Mouse (Mus musculus): ENCODE data around the gene Tifa.

Tifa gene

GRCm38 (mm10) chr3:127787032-127787431, 2.6 kb upstream of the Tifa start:
- no peak for DNase-seq (ENCODE audit: extremely low read depth, low read depth)

GRCm38 (mm10) chr3:127788038-127788437, 1.6 kb upstream of the Tifa start:
- no peak for DNase-seq (ENCODE audit: extremely low read depth, low read depth)

- DNase-seq (ENCODE audit: extremely low read depth, low read depth), result no peak
Observed at GRCm38 (mm10) chr3:127788919-127789318, 686 bp upstream of the Tifa start.

GRCm38 (mm10) chr3:127790234-127791055, 840 bp downstream of the Tifa start:
- DNase-seq (ENCODE audit: extremely low read depth, low read depth), result peak; percentile 62

- DNase-seq (ENCODE audit: extremely low read depth, low read depth), result peak; percentile 43
Observed at GRCm38 (mm10) chr3:127791056-127791483, 1.5 kb downstream of the Tifa start.

- peak; percentile 94 for DNase-seq (ENCODE audit: extremely low read depth, low read depth)
Observed at GRCm38 (mm10) chr3:127791595-127792561, 2.3 kb downstream of the Tifa start.

GRCm38 (mm10) chr3:127793022-127793421, 3.4 kb downstream of the Tifa start:
- DNase-seq (ENCODE audit: extremely low read depth, low read depth), result peak; percentile 42

- no peak for DNase-seq (ENCODE audit: extremely low read depth, low read depth)
Observed at GRCm38 (mm10) chr3:127795762-127796161, 6.2 kb downstream of the Tifa start.

- DNase-seq (ENCODE audit: extremely low read depth, low read depth), result no peak
Observed at GRCm38 (mm10) chr3:127796271-127796670, 6.7 kb downstream of the Tifa start.

- DNase-seq (ENCODE audit: extremely low read depth, low read depth), result no peak
Observed at GRCm38 (mm10) chr3:127801162-127801561, 11.6 kb downstream of the Tifa start.

- no peak for DNase-seq (ENCODE audit: extremely low read depth, low read depth)
Observed at GRCm38 (mm10) chr3:127802814-127803213, 13.2 kb downstream of the Tifa start.

- no peak for DNase-seq (ENCODE audit: extremely low read depth, low read depth)
Observed at GRCm38 (mm10) chr3:127804439-127804838, 14.8 kb downstream of the Tifa start.

- no peak for DNase-seq (ENCODE audit: extremely low read depth, low read depth)
Observed at GRCm38 (mm10) chr3:127805071-127805470, 15.5 kb downstream of the Tifa start.

- no peak for DNase-seq (ENCODE audit: extremely low read depth, low read depth)
Observed at GRCm38 (mm10) chr3:127805991-127806390, 16.4 kb downstream of the Tifa start.

GRCm38 (mm10) chr3:127807846-127808245, 18.2 kb downstream of the Tifa start:
- DNase-seq (ENCODE audit: extremely low read depth, low read depth), result no peak

GRCm38 (mm10) chr3:127809103-127809502, 19.5 kb downstream of the Tifa start:
- no peak for DNase-seq (ENCODE audit: extremely low read depth, low read depth)

GRCm38 (mm10) chr3:127817120-127817683, 27.6 kb downstream of the Tifa start:
- DNase-seq (ENCODE audit: extremely low read depth, low read depth), result no peak

- no peak for DNase-seq (ENCODE audit: extremely low read depth, low read depth)
Observed at GRCm38 (mm10) chr3:127818694-127819663, 29.4 kb downstream of the Tifa start.

GRCm38 (mm10) chr3:127820400-127820799, 30.8 kb downstream of the Tifa start:
- DNase-seq (ENCODE audit: extremely low read depth, low read depth), result no peak

GRCm38 (mm10) chr3:127821209-127821608, 31.6 kb downstream of the Tifa start:
- DNase-seq (ENCODE audit: extremely low read depth, low read depth), result peak; percentile 21
